ENCODE assay signal across 8 mouse cellular contexts in genomic region chr4:12170986-12171317, GRCm38 (mm10). TPM values are rescaled to one million over a fixed set of nuclear protein-coding genes. Genes with fewer than 3 reads are reported as not detected.
DNase-seq lines count a peak whose midpoint lies in the region; ATAC-seq and TF ChIP-seq lines count a peak whose summit lies in the region.

No protein-coding gene starts in this region.

- peaks cover 6% of the 10 kb centered on the region; the same call in 1 of the 2 replicates for H3K4me1 ChIP-seq in kidney, adult 2 months (ENCODE audit: control insufficient read depth, insufficient read depth, low read length)
- no peaks in the 10 kb centered on the region for H3K4me1 ChIP-seq in bone marrow, adult 2 months (ENCODE audit: control insufficient read depth, insufficient read depth, low read length)
- 0 out of 2 replicates have a peak, but pooled peaks cover 4% of the 10 kb centered on the region for H3K4me1 ChIP-seq in hindbrain, embryonic 11.5 days (replicated peaks; ENCODE audit: control insufficient read depth, insufficient read depth, low read length)
- H3K4me1 ChIP-seq in midbrain, embryonic 11.5 days (ENCODE audit: control insufficient read depth, insufficient read depth, low read length) = peaks cover 7% of the 10 kb centered on the region

- no peaks in the 10 kb centered on the region for H3K9me3 ChIP-seq in hindbrain, embryonic 11.5 days (ENCODE audit: control insufficient read depth, low read length)
- H3K9me3 ChIP-seq in midbrain, embryonic 11.5 days (ENCODE audit: control insufficient read depth, low read length) = no peaks in the 10 kb centered on the region

- DNase-seq in kidney, adult 2 months = no peak
- no peak for DNase-seq in kidney, postnatal 25 days
- DNase-seq in hindbrain, embryonic 11.5 days (ENCODE audit: low spot score) = no peak
- DNase-seq in midbrain, embryonic 11.5 days (ENCODE audit: low spot score, missing footprints) = peak; percentile 96
- no peak for DNase-seq in adrenal gland, adult 18-20 months (ENCODE audit: low spot score in 2 of 2)
- DNase-seq in thymus, postnatal 4 days = no peak
- no peak for DNase-seq in gastrocnemius, adult 8-10 months (ENCODE audit: low spot score in 2 of 2)

- no peak for TF ChIP-seq CTCF in kidney, adult 2 months (conservative IDR thresholded peaks at IDR 0.05; ENCODE audit: insufficient read depth, insufficient read length, low read depth, low read length)
- TF ChIP-seq CTCF in bone marrow, adult 2 months (IDR thresholded peaks at IDR 0.05; ENCODE audit: control insufficient read depth, insufficient read depth, low read length) = no peak

- peak overlapping the region; percentile 77 for H3K4me3 ChIP-seq in kidney, adult 2 months (ENCODE audit: insufficient read depth, low read depth, low read length)
- peak overlapping the region; percentile 62 for H3K4me3 ChIP-seq in bone marrow, adult 2 months (replicated peaks; ENCODE audit: control insufficient read depth, low read depth, low read length)
- H3K4me3 ChIP-seq in hindbrain, embryonic 11.5 days (ENCODE audit: low read depth, low read length) = peak overlapping the region; percentile 81
- H3K4me3 ChIP-seq in midbrain, embryonic 11.5 days (ENCODE audit: low read depth, low read length) = peak overlapping the region; percentile 80

- H3K27ac ChIP-seq in kidney, adult 2 months (ENCODE audit: insufficient read depth, low read depth, low read length) = no peak overlapping the region
- H3K27ac ChIP-seq in bone marrow, adult 2 months (ENCODE audit: control insufficient read depth, insufficient read depth, low read depth, low read length, poor library complexity) = no peak overlapping the region
- H3K27ac ChIP-seq in hindbrain, embryonic 11.5 days (ENCODE audit: low read depth, low read length) = peak overlapping the region; percentile 86
- H3K27ac ChIP-seq in midbrain, embryonic 11.5 days (ENCODE audit: low read depth, low read length) = peak overlapping the region; percentile 82

- no peaks in the 10 kb centered on the region for H3K27me3 ChIP-seq in kidney, adult 2 months (replicated peaks; ENCODE audit: control insufficient read depth, insufficient read depth, low read length)
- H3K27me3 ChIP-seq in hindbrain, embryonic 11.5 days (ENCODE audit: control insufficient read depth, insufficient read depth, low read length) = no peaks in the 10 kb centered on the region
- H3K27me3 ChIP-seq in midbrain, embryonic 11.5 days (ENCODE audit: control insufficient read depth, insufficient read depth, low read length) = no peaks in the 10 kb centered on the region

- WGBS in kidney, adult 2 months = 13% methylated on average over 9 of the region's 9 CpGs
- 22% methylated on average over 9 of the region's 9 CpGs for WGBS in bone marrow, adult 2 months
- 15% methylated on average over 9 of the region's 9 CpGs for WGBS in hindbrain, embryonic 11.5 days
- WGBS in midbrain, embryonic 11.5 days = 14% methylated on average over 9 of the region's 9 CpGs

- H3K9ac ChIP-seq in hindbrain, embryonic 11.5 days (ENCODE audit: low read depth, low read length) = peak overlapping the region; percentile 84
- peak overlapping the region; percentile 98 for H3K9ac ChIP-seq in midbrain, embryonic 11.5 days (ENCODE audit: low read length)

- no peak for ATAC-seq in hindbrain, embryonic 11.5 days (ENCODE audit: low FRiP score)
- ATAC-seq in midbrain, embryonic 11.5 days (ENCODE audit: low FRiP score) = no peak

- peak overlapping the region; percentile 78 for H3K4me2 ChIP-seq in hindbrain, embryonic 11.5 days (replicated peaks; ENCODE audit: low read depth, low read length)
- H3K4me2 ChIP-seq in midbrain, embryonic 11.5 days = peak overlapping the region; percentile 63

- H3K36me3 ChIP-seq in kidney, adult 2 months (ENCODE audit: control insufficient read depth, insufficient read depth, low read length) = no peaks in the 10 kb centered on the region; the same call in none of the 2 replicates
- no peaks in the 10 kb centered on the region for H3K36me3 ChIP-seq in hindbrain, embryonic 11.5 days (ENCODE audit: control insufficient read depth, insufficient read depth, low read length)
- no peaks in the 10 kb centered on the region; the same call in 1 of the 2 replicates for H3K36me3 ChIP-seq in midbrain, embryonic 11.5 days (ENCODE audit: control insufficient read depth, insufficient read depth, low read length)

- no peak for TF ChIP-seq POLR2A in kidney, adult 2 months (IDR thresholded peaks at IDR 0.05; ENCODE audit: low read depth, low read length)
- no peak for TF ChIP-seq POLR2A in bone marrow, adult 2 months (IDR thresholded peaks at IDR 0.05; ENCODE audit: borderline replicate concordance, control insufficient read depth, low read depth, low read length)

RNA-seq across cellular contexts. Expression of gene Fam92a, which starts 0.9 kb away (rescaled TPM):
- polyA plus RNA-seq in kidney, adult 2 months (2012; rRNA removed) = 8.3 and 8.5 TPM in 2 replicates
- 7.6 and 8.2 TPM in 2 replicates for polyA plus RNA-seq in bone marrow, adult 2 months (2011; ENCODE audit: insufficient read depth, insufficient read length, low replicate concordance, missing spikeins)
- 94.5 and 111 TPM in 2 replicates for polyA plus RNA-seq in hindbrain, embryonic 11.5 days (2014; fragmentation: Nextera tagmentation; extraction: Ambion mirVana)
- 109 and 117 TPM in 2 replicates for polyA plus RNA-seq in midbrain, embryonic 11.5 days (2014; fragmentation: Nextera tagmentation; extraction: Ambion mirVana)
- total RNA-seq in adrenal gland, adult 18-20 months (2021) = 10 to 100 TPM; 24.4 to 27.9 TPM
- 1 to 10 TPM; 5.2 to 9.0 (median 7.4) TPM for total RNA-seq in gastrocnemius, adult 8-10 months (2022)

RNA-seq across cellular contexts. Expression of gene Rbm12b1, which starts 30.9 kb away (rescaled TPM):
- polyA plus RNA-seq in kidney, adult 2 months (2012; rRNA removed) = 2.4 and 3.8 TPM in 2 replicates
- 2.9 and 4.0 TPM in 2 replicates for polyA plus RNA-seq in bone marrow, adult 2 months (2011; ENCODE audit: insufficient read depth, insufficient read length, low replicate concordance, missing spikeins)
- 8.8 and 10.3 TPM in 2 replicates for polyA plus RNA-seq in hindbrain, embryonic 11.5 days (2014; fragmentation: Nextera tagmentation; extraction: Ambion mirVana)
- 8.4 and 8.9 TPM in 2 replicates for polyA plus RNA-seq in midbrain, embryonic 11.5 days (2014; fragmentation: Nextera tagmentation; extraction: Ambion mirVana)
- total RNA-seq in adrenal gland, adult 18-20 months (2021) = 10 to 100 TPM; 10.5 to 12.0 TPM
- 1 to 10 TPM; 2.2 to 3.0 (median 2.7) TPM for total RNA-seq in gastrocnemius, adult 8-10 months (2022)

Comparison
In these comparisons a context has a peak if more than half of its experiments do, and no peak if none do; other contexts are left out.
1. H3K27ac ChIP-seq: peak in hindbrain, embryonic 11.5 days (single experiment) and midbrain, embryonic 11.5 days (single experiment); none in kidney, adult 2 months (single experiment) and bone marrow, adult 2 months (single experiment).
2. RNA of gene Fam92a, which starts 0.9 kb away (polyA plus RNA-seq): 94.5 to 111 TPM in hindbrain, embryonic 11.5 days and 109 to 117 TPM in midbrain, embryonic 11.5 days; 8.3 to 8.5 TPM in kidney, adult 2 months and 7.6 to 8.2 TPM in bone marrow, adult 2 months; every median in the first group is over 10 times any median in the second.
3. Peak in every context shown above with its lines, with median percentiles within 50 percentile points of each other: H3K4me3 ChIP-seq.